Mouse (Mus musculus) heart, adult 9 months (tissue): ENCODE data around the gene Klhl34.
A peak's percentile ranks its signal among the peaks of the same experiment; 100 is the strongest.

Source experiments
- DNase-seq, 2 experiments: peaks; one replicate each; pipeline ENCODE4 v3.0.0; 2022; ENCODE audit warnings: low spot score in 2 of 2

The Klhl34 gene

GRCm38 (mm10) chrX:157818207-157818920, at the start of gene Klhl34:
Gene Klhl34 (plus strand): TSS chrX:157818435.
- DNase-seq = no peak

- no peak for DNase-seq
Observed at GRCm38 (mm10) chrX:157801669-157802068, 16.6 kb upstream of the Klhl34 start.

- no peak for DNase-seq
Observed at GRCm38 (mm10) chrX:157809721-157810120, 8.5 kb upstream of the Klhl34 start.

GRCm38 (mm10) chrX:157817571-157818206, 546 bp upstream of the Klhl34 start:
- DNase-seq = peak; percentile 10 to 21

- no peak for DNase-seq
Observed at GRCm38 (mm10) chrX:157818921-157819260, 656 bp downstream of the Klhl34 start.

GRCm38 (mm10) chrX:157829983-157830382, 11.7 kb downstream of the Klhl34 start:
- DNase-seq = no peak
